Mouse (Mus musculus) G1E (cell line): ENCODE results near the gene Loxl3.

ENCODE experiments used
- CTCF ChIP-seq: IDR thresholded peaks from 2 replicates; pipeline ENCODE4 v1.5.1; 2012; ENCODE audit warnings: low read depth, low read length, inconsistent platforms, mixed read lengths
- GATA1 ChIP-seq: IDR thresholded peaks from 2 replicates; pipeline ENCODE4 v1.6.1; 2012; ENCODE audit warnings: borderline replicate concordance, low read length, inconsistent platforms, mixed read lengths
- GATA2 ChIP-seq: IDR thresholded peaks from 2 replicates; pipeline ENCODE4 v1.6.1; 2012; ENCODE audit warnings: low read depth, low read length, inconsistent platforms, borderline replicate concordance
- POLR2AphosphoS5 ChIP-seq: IDR thresholded peaks from 2 replicates; pipeline ENCODE4 v1.6.1; 2012; ENCODE audit warnings: low read depth, low read length, inconsistent platforms; ENCODE audit not compliant: insufficient replicate concordance
- TAL1 ChIP-seq: conservative IDR thresholded peaks from 2 replicates; pipeline ENCODE4 v1.6.1; 2012; ENCODE audit warnings: low read depth, low read length, inconsistent platforms, mixed read lengths

DNA sequence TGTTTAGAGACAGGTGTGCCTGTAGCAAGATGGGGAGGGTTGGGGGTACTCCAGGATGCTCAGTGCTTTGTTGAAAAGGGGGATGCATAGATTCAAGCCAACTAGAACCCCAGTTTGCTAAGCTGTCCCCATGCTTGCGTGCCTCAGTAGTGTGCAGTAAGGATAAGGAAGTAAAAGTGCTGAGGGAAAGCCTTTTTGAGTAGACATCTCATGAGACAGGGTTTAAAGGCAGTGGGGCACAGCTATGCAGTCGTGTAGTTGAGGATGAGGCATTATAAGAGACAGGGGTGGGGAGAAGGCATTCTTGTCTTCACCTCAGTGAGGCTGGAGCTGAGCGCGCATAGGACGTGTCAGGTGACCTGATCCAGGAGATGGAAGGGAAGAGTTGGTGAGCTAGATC is 6.6 kb downstream of the Loxl3 start:
- TF ChIP-seq CTCF (no peak), GATA1 (no peak), GATA2 (no peak), TAL1 (no peak), POLR2AphosphoS5 (no peak)
